Mouse (Mus musculus): ENCODE measurements at regions not wholly inside any gene's neighbourhood (a gene's known extent, or its start where the extent isn't known, plus 50 kb on each side); places are given as distances from the start of the nearest gene placed in this dataset.

DNA sequence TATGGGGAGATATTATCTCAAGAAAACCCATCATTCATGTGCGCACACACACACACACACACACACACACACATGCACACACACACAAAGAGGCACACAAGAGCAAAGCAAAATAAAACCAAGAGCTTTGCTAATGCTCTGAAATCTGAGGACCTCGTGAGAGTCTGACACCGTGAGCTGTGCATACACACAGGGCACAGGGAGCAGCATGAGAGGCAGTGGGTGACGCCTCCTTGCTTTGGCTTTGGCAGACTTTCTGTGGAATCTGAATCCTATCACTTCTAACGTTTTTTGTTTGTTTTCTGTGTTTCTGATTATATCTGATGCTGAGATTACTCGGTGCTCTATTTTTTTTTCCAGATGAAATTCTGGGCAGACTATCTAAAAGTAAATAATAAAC lies 343.4 kb upstream of the Dnajc24 start:
- TF ChIP-seq CTCF (IDR thresholded peaks at IDR 0.05) (no peak), POLR2A (IDR thresholded peaks at IDR 0.05; ENCODE audit: insufficient read depth, low read depth, low read length) (no peak), EP300 (IDR thresholded peaks at IDR 0.05; ENCODE audit: insufficient read depth, low read depth, low read length) (no peak)
